Mouse (Mus musculus): ENCODE measurements around the gene Olfr1186. TPM values are rescaled to one million over a fixed set of nuclear protein-coding genes. Genes with fewer than 3 reads are reported as not detected.
"Not testable (repeated sequence)": the region's sequence is repeated elsewhere in the genome, so short reads cannot be mapped to it uniquely, and the experiment has no call there.

Gene Olfr1186
- total RNA-seq (2015) (not detected in 2 replicates), total RNA-seq (2017) (not detected in 2 replicates)

- ATAC-seq (replicated peaks; ENCODE audit: poor library complexity), result no peak
These were observed at the start of gene Olfr1186 for GRCm38 (mm10) chr2:88518251-88518650. TSS of gene Olfr1186 (plus strand) at chr2:88518551.

- ATAC-seq (replicated peaks; ENCODE audit: poor library complexity), result no peak
These were observed 35.1 kb upstream of the Olfr1186 start, which contains the start of gene Olfr1184 for GRCm38 (mm10) chr2:88483298-88483697. TSS of gene Olfr1184 (plus strand) at chr2:88483598.

- ATAC-seq (replicated peaks; ENCODE audit: poor library complexity), result no peak
These were observed 25.3 kb upstream of the Olfr1186 start, which contains the start of gene Olfr1185-ps1 for GRCm38 (mm10) chr2:88493020-88493419. TSS of gene Olfr1185-ps1 (plus strand) at chr2:88493320.

GRCm38 (mm10) chr2:88525720-88526119, 7.4 kb downstream of the Olfr1186 start:
- no peak for ATAC-seq (replicated peaks; ENCODE audit: poor library complexity)

- no peak for ATAC-seq (replicated peaks; ENCODE audit: poor library complexity)
These were observed 38.3 kb downstream of the Olfr1186 start, which contains the start of gene Olfr1188 for GRCm38 (mm10) chr2:88556635-88557034. TSS of gene Olfr1188 (plus strand) at chr2:88556935.

GRCm38 (mm10) chr2:88572696-88573095, 54.3 kb downstream of the Olfr1186 start:
- not testable (repeated sequence) for ATAC-seq (replicated peaks; ENCODE audit: poor library complexity)

Other genes with a start within 250 kb of the Olfr1186 start
- gene Olfr1173, start 238.7 kb upstream of the Olfr1186 start, total RNA-seq (2015), result not detected in 2 replicates
- not detected in 2 replicates for gene Olfr1173, start 238.7 kb upstream of the Olfr1186 start, total RNA-seq (2017)
- gene Olfr1174-ps, start 203.4 kb upstream of the Olfr1186 start, total RNA-seq (2015), result not detected in 2 replicates
- gene Olfr1174-ps, start 203.4 kb upstream of the Olfr1186 start, total RNA-seq (2017), result not detected in 2 replicates
- not detected in 2 replicates for gene Olfr1175-ps, start 191.3 kb upstream of the Olfr1186 start, total RNA-seq (2015)
- not detected in 2 replicates for gene Olfr1175-ps, start 191.3 kb upstream of the Olfr1186 start, total RNA-seq (2017)
- not detected in 2 replicates for gene Olfr1176, start 181.8 kb upstream of the Olfr1186 start, total RNA-seq (2015)
- gene Olfr1176, start 181.8 kb upstream of the Olfr1186 start, total RNA-seq (2017), result not detected in 2 replicates
- gene Olfr1177-ps, start 172.1 kb upstream of the Olfr1186 start, total RNA-seq (2015), result not detected in 2 replicates
- not detected in 2 replicates for gene Olfr1177-ps, start 172.1 kb upstream of the Olfr1186 start, total RNA-seq (2017)
- not detected in 2 replicates for gene Olfr1178, start 131.5 kb upstream of the Olfr1186 start, total RNA-seq (2015)
- not detected in 2 replicates for gene Olfr1178, start 131.5 kb upstream of the Olfr1186 start, total RNA-seq (2017)
- not detected in 2 replicates for gene Olfr1179, start 112.1 kb upstream of the Olfr1186 start, total RNA-seq (2015)
- not detected in 2 replicates for gene Olfr1179, start 112.1 kb upstream of the Olfr1186 start, total RNA-seq (2017)
- not detected in 2 replicates for gene Olfr1180, start 99.4 kb upstream of the Olfr1186 start, total RNA-seq (2015)
- not detected in 2 replicates for gene Olfr1180, start 99.4 kb upstream of the Olfr1186 start, total RNA-seq (2017)
- not detected in 2 replicates for gene Olfr1181, start 92.4 kb upstream of the Olfr1186 start, total RNA-seq (2015)
- not detected in 2 replicates for gene Olfr1181, start 92.4 kb upstream of the Olfr1186 start, total RNA-seq (2017)
- gene Gm13757, start 69.4 kb upstream of the Olfr1186 start, total RNA-seq (2015), result not detected in 2 replicates
- gene Gm13757, start 69.4 kb upstream of the Olfr1186 start, total RNA-seq (2017), result not detected in 2 replicates
- gene Olfr1183, start 63.7 kb upstream of the Olfr1186 start, total RNA-seq (2015), result not detected in 2 replicates
- gene Olfr1183, start 63.7 kb upstream of the Olfr1186 start, total RNA-seq (2017), result not detected in 2 replicates
- gene Olfr1184, start 35.0 kb upstream of the Olfr1186 start, total RNA-seq (2015), result not detected in 2 replicates
- not detected in 2 replicates for gene Olfr1184, start 35.0 kb upstream of the Olfr1186 start, total RNA-seq (2017)
- gene Olfr1185-ps1, start 25.2 kb upstream of the Olfr1186 start, total RNA-seq (2015), result not detected in 2 replicates
- gene Olfr1185-ps1, start 25.2 kb upstream of the Olfr1186 start, total RNA-seq (2017), result not detected in 2 replicates
- not detected in 2 replicates for gene Olfr1188, start 38.4 kb downstream of the Olfr1186 start, total RNA-seq (2015)
- not detected in 2 replicates for gene Olfr1188, start 38.4 kb downstream of the Olfr1186 start, total RNA-seq (2017)
- gene Olfr1189, start 67.9 kb downstream of the Olfr1186 start, total RNA-seq (2015), result not detected in 2 replicates
- not detected in 2 replicates for gene Olfr1189, start 67.9 kb downstream of the Olfr1186 start, total RNA-seq (2017)
- gene Olfr1191-ps1, start 122.0 kb downstream of the Olfr1186 start, total RNA-seq (2015), result not detected in 2 replicates
- gene Olfr1191-ps1, start 122.0 kb downstream of the Olfr1186 start, total RNA-seq (2017), result not detected in 2 replicates
- not detected in 2 replicates for gene Olfr1192-ps1, start 130.0 kb downstream of the Olfr1186 start, total RNA-seq (2015)
- gene Olfr1192-ps1, start 130.0 kb downstream of the Olfr1186 start, total RNA-seq (2017), result not detected in 2 replicates
- not detected in 2 replicates for gene Olfr1193, start 157.1 kb downstream of the Olfr1186 start, total RNA-seq (2015)
- gene Olfr1193, start 157.1 kb downstream of the Olfr1186 start, total RNA-seq (2017), result not detected in 2 replicates
- gene Olfr1195, start 170.6 kb downstream of the Olfr1186 start, total RNA-seq (2015), result not detected in 2 replicates
- not detected in 2 replicates for gene Olfr1195, start 170.6 kb downstream of the Olfr1186 start, total RNA-seq (2017)
- gene Olfr1196, start 186.0 kb downstream of the Olfr1186 start, total RNA-seq (2015), result not detected in 2 replicates
- not detected in 2 replicates for gene Olfr1196, start 186.0 kb downstream of the Olfr1186 start, total RNA-seq (2017)
- not detected in 2 replicates for gene Olfr1197, start 213.8 kb downstream of the Olfr1186 start, total RNA-seq (2015)
- gene Olfr1197, start 213.8 kb downstream of the Olfr1186 start, total RNA-seq (2017), result not detected in 2 replicates
- not detected in 2 replicates for gene Olfr1198, start 232.8 kb downstream of the Olfr1186 start, total RNA-seq (2015)
- not detected in 2 replicates for gene Olfr1198, start 232.8 kb downstream of the Olfr1186 start, total RNA-seq (2017)
- not detected in 2 replicates for gene Olfr1199, start 241.9 kb downstream of the Olfr1186 start, total RNA-seq (2015)
- not detected in 2 replicates for gene Olfr1199, start 241.9 kb downstream of the Olfr1186 start, total RNA-seq (2017)

Measured in megakaryocyte progenitor cell, adult 5-6 weeks (primary cell).